Mouse (Mus musculus) kidney, embryonic 15.5 days (tissue): ENCODE results near the gene Tnnc2. TPM values are rescaled to one million over a fixed set of nuclear protein-coding genes. Genes with fewer than 3 reads are reported as not detected.

Experiments used
- ATAC-seq: fragments of 200-750 bp; cut with Nextera tagmentation; replicated peaks from 2 replicates; pipeline ENCODE4 v1.8.0; 2017; ENCODE audit warnings: moderate TSS enrichment; ENCODE audit not compliant: low FRiP score
- H3K27ac ChIP-seq: fragments of 300-500 bp; sonication (generic); 2 replicates; pipeline ENCODE4 v1.5.1; 2015; ENCODE audit warnings: mild to moderate bottlenecking, inconsistent platforms
- H3K27me3 ChIP-seq: fragments of 300-500 bp; sonication (generic); 2 replicates; pipeline ENCODE4 v1.6.1; 2015; ENCODE audit warnings: inconsistent platforms
- H3K36me3 ChIP-seq: fragments of 300-500 bp; sonication (generic); 2 replicates; pipeline ENCODE4 v1.6.1; 2015; ENCODE audit warnings: inconsistent platforms
- H3K4me1 ChIP-seq: fragments of 300-500 bp; sonication (generic); 2 replicates; pipeline ENCODE4 v1.6.1; 2015; ENCODE audit warnings: inconsistent platforms
- H3K4me2 ChIP-seq: fragments of 300-500 bp; sonication (generic); 2 replicates; pipeline ENCODE4 v1.6.1; 2015; ENCODE audit warnings: moderate library complexity, mild to moderate bottlenecking, inconsistent platforms
- H3K4me3 ChIP-seq: fragments of 300-500 bp; sonication (generic); replicated peaks from 2 replicates; pipeline ENCODE4 v1.5.1; 2015; ENCODE audit warnings: mild to moderate bottlenecking, inconsistent platforms
- H3K9ac ChIP-seq: fragments of 300-500 bp; sonication (generic); 2 replicates; pipeline ENCODE4 v1.6.1; 2015; ENCODE audit warnings: mild to moderate bottlenecking, inconsistent platforms
- H3K9me3 ChIP-seq: fragments of 300-500 bp; sonication (generic); replicated peaks from 2 replicates; pipeline ENCODE4 v1.6.1; 2016; ENCODE audit warnings: inconsistent platforms
- whole genome bisulfite sequencing: fragments of 180-500 bp; shearing (Covaris S2); methylation state at CpG from one replicate; pipeline ENCODE4 v1.1.7; 2015; ENCODE audit warnings: mixed read lengths; 5-methylcytosine and 5-hydroxymethylcytosine counted together
- polyA plus RNA-seq: library from polyadenylated mRNA; unstranded; fragments of >200 nt; fragmentation: Nextera tagmentation; extraction: Ambion mirVana; gene quantifications from 2 replicates; pipeline ENCODE4 v1.2.1, GENCODE M21; 2015

Gene Tnnc2
- polyA plus RNA-seq, 1 experiment from 2014 or later: 40.1 TPM

GRCm38 (mm10) chr2:164769258-164770037 lies 10.3 kb downstream of the Tnnc2 start, which contains the start of gene Ube2c:
TSS of gene Ube2c (plus strand) at chr2:164769898.
- peak within 1 kb of the TSS; percentile 84 for H3K4me3 ChIP-seq
- peaks cover 65% of the 10 kb centered on the region for H3K36me3 ChIP-seq
- peak within 1 kb of the TSS; percentile 80 for H3K9ac ChIP-seq
- ATAC-seq: peak; percentile 98
- peak within 1 kb of the TSS; percentile 84 for H3K27ac ChIP-seq
- H3K4me2 ChIP-seq: peak within 1 kb of the TSS; percentile 80
- H3K27me3 ChIP-seq: no peaks in the 10 kb centered on the region
- no peaks in the 10 kb centered on the region for H3K9me3 ChIP-seq
- WGBS: 2% methylated on average over 53 of the region's 53 CpGs
- peaks cover 34% of the 10 kb centered on the region for H3K4me1 ChIP-seq

- Histone ChIP-seq H3K4me3 (no peak overlapping the region), H3K27me3 (no peaks in the 10 kb centered on the region), H3K9ac (no peak overlapping the region), H3K4me1 (peaks cover 30% of the 10 kb centered on the region), H3K4me2 (no peak overlapping the region), H3K27ac (peak overlapping the region; percentile 25; the same call in 1 of the 2 replicates), H3K9me3 (no peaks in the 10 kb centered on the region), H3K36me3 (peaks cover 71% of the 10 kb centered on the region)
- no peak for ATAC-seq
- WGBS: 87% methylated on average over 15 of the region's 15 CpGs
Observed at GRCm38 (mm10) chr2:164767812-164768540, 11.8 kb downstream of the Tnnc2 start.

GRCm38 (mm10) chr2:164765841-164766240 lies 13.9 kb downstream of the Tnnc2 start:
- 86% methylated on average over 3 of the region's 3 CpGs for WGBS
- H3K4me3 ChIP-seq: no peak overlapping the region
- ATAC-seq: no peak
- H3K4me2 ChIP-seq: no peak overlapping the region
- no peaks in the 10 kb centered on the region for H3K27me3 ChIP-seq
- H3K36me3 ChIP-seq: peaks cover 71% of the 10 kb centered on the region
- H3K9me3 ChIP-seq: no peaks in the 10 kb centered on the region
- H3K4me1 ChIP-seq: peaks cover 13% of the 10 kb centered on the region
- H3K9ac ChIP-seq: no peak overlapping the region
- no peak overlapping the region for H3K27ac ChIP-seq

- Histone ChIP-seq H3K4me1 (no peaks in the 10 kb centered on the region), H3K4me3 (no peak overlapping the region), H3K9ac (no peak overlapping the region), H3K27me3 (no peaks in the 10 kb centered on the region), H3K4me2 (no peak overlapping the region), H3K9me3 (no peaks in the 10 kb centered on the region), H3K27ac (no peak overlapping the region), H3K36me3 (peaks cover 94% of the 10 kb centered on the region)
- no peak for ATAC-seq
- 87% methylated on average over 7 of the region's 7 CpGs for WGBS
Observed at GRCm38 (mm10) chr2:164762593-164762992, 17.2 kb downstream of the Tnnc2 start.

- Histone ChIP-seq H3K4me2 (no peak overlapping the region), H3K9ac (no peak overlapping the region), H3K36me3 (peaks cover 94% of the 10 kb centered on the region), H3K27ac (no peak overlapping the region), H3K27me3 (no peaks in the 10 kb centered on the region), H3K4me3 (no peak overlapping the region), H3K9me3 (no peaks in the 10 kb centered on the region), H3K4me1 (no peaks in the 10 kb centered on the region)
- no peak for ATAC-seq
- 97% methylated on average over 4 of the region's 4 CpGs for WGBS
Observed at GRCm38 (mm10) chr2:164761971-164762370, 17.8 kb downstream of the Tnnc2 start.

- no peak overlapping the region for H3K9ac ChIP-seq
- no peaks in the 10 kb centered on the region for H3K4me1 ChIP-seq
- no peak overlapping the region for H3K4me2 ChIP-seq
- ATAC-seq: peak; percentile 78
- H3K9me3 ChIP-seq: no peaks in the 10 kb centered on the region
- H3K27me3 ChIP-seq: no peaks in the 10 kb centered on the region
- no peak overlapping the region for H3K27ac ChIP-seq
- 94% methylated on average over 2 of the region's 2 CpGs for WGBS
- no peak overlapping the region for H3K4me3 ChIP-seq
- H3K36me3 ChIP-seq: peaks cover 94% of the 10 kb centered on the region
Observed at GRCm38 (mm10) chr2:164761502-164761901, 18.3 kb downstream of the Tnnc2 start.

- Histone ChIP-seq H3K9ac (no peak overlapping the region), H3K27me3 (no peaks in the 10 kb centered on the region), H3K27ac (no peak overlapping the region), H3K4me2 (no peak overlapping the region), H3K9me3 (no peaks in the 10 kb centered on the region), H3K4me1 (no peaks in the 10 kb centered on the region), H3K36me3 (peaks cover 94% of the 10 kb centered on the region), H3K4me3 (no peak overlapping the region)
- no peak for ATAC-seq
- 82% methylated on average over 4 of the region's 4 CpGs for WGBS
Observed at GRCm38 (mm10) chr2:164760059-164760833, 19.5 kb downstream of the Tnnc2 start.

GRCm38 (mm10) chr2:164758692-164759091 lies 21.1 kb downstream of the Tnnc2 start:
- Histone ChIP-seq H3K9me3 (no peaks in the 10 kb centered on the region), H3K4me1 (no peaks in the 10 kb centered on the region), H3K36me3 (peaks cover 100% of the 10 kb centered on the region), H3K27ac (no peak overlapping the region), H3K27me3 (no peaks in the 10 kb centered on the region), H3K4me2 (no peak overlapping the region), H3K9ac (no peak overlapping the region), H3K4me3 (no peak overlapping the region)
- no peak for ATAC-seq
- WGBS: 36% methylated on average over 1 of the region's 1 CpGs

GRCm38 (mm10) chr2:164757841-164758240 lies 21.9 kb downstream of the Tnnc2 start:
- Histone ChIP-seq H3K9me3 (no peaks in the 10 kb centered on the region), H3K4me2 (no peak overlapping the region), H3K4me1 (no peaks in the 10 kb centered on the region), H3K27me3 (no peaks in the 10 kb centered on the region), H3K9ac (no peak overlapping the region), H3K36me3 (peaks cover 100% of the 10 kb centered on the region), H3K4me3 (no peak overlapping the region), H3K27ac (no peak overlapping the region)
- WGBS: 84% methylated on average over 11 of the region's 11 CpGs
- ATAC-seq: no peak

- Histone ChIP-seq H3K27ac (no peak overlapping the region), H3K9me3 (no peaks in the 10 kb centered on the region), H3K4me3 (no peak overlapping the region), H3K36me3 (peaks cover 100% of the 10 kb centered on the region), H3K4me2 (no peak overlapping the region), H3K27me3 (no peaks in the 10 kb centered on the region), H3K9ac (no peak overlapping the region), H3K4me1 (no peaks in the 10 kb centered on the region)
- no peak for ATAC-seq
- WGBS: 79% methylated on average over 2 of the region's 2 CpGs
Observed at GRCm38 (mm10) chr2:164754800-164755199, 25.0 kb downstream of the Tnnc2 start.

GRCm38 (mm10) chr2:164754105-164754504 lies 25.7 kb downstream of the Tnnc2 start:
- no peaks in the 10 kb centered on the region for H3K4me1 ChIP-seq
- no peak for ATAC-seq
- no peak overlapping the region for H3K4me3 ChIP-seq
- 73% methylated on average over 11 of the region's 11 CpGs for WGBS
- H3K9me3 ChIP-seq: no peaks in the 10 kb centered on the region
- H3K27ac ChIP-seq: no peak overlapping the region
- H3K9ac ChIP-seq: no peak overlapping the region
- H3K4me2 ChIP-seq: no peak overlapping the region
- H3K36me3 ChIP-seq: peaks cover 100% of the 10 kb centered on the region
- H3K27me3 ChIP-seq: no peaks in the 10 kb centered on the region

GRCm38 (mm10) chr2:164752454-164752853 lies 27.3 kb downstream of the Tnnc2 start:
- no peak overlapping the region for H3K9ac ChIP-seq
- no peak for ATAC-seq
- no peak overlapping the region for H3K27ac ChIP-seq
- 88% methylated on average over 2 of the region's 2 CpGs for WGBS
- no peaks in the 10 kb centered on the region for H3K9me3 ChIP-seq
- H3K27me3 ChIP-seq: no peaks in the 10 kb centered on the region
- H3K36me3 ChIP-seq: peaks cover 100% of the 10 kb centered on the region
- peaks cover 2% of the 10 kb centered on the region; the same call in 1 of the 2 replicates for H3K4me1 ChIP-seq
- no peak overlapping the region for H3K4me3 ChIP-seq
- no peak overlapping the region for H3K4me2 ChIP-seq
